Mouse (Mus musculus) kidney, adult 2 months (tissue): ENCODE measurements around the gene Ebf1. TPM values are rescaled to one million over a fixed set of nuclear protein-coding genes. Genes with fewer than 3 reads are reported as not detected.

ENCODE experiments used
- DNase-seq: peaks from one replicate; pipeline ENCODE4 v3.0.0; 2021
- H3K27ac ChIP-seq: fragments of 200-500 bp; 2 replicates; pipeline ENCODE4 v1.5.1; 2012; ENCODE audit warnings: low read depth, low read length, control low read depth, inconsistent platforms; ENCODE audit not compliant: insufficient read depth
- H3K27me3 ChIP-seq: fragments of 200-500 bp; replicated peaks from 2 replicates; pipeline ENCODE4 v1.6.1; 2012; ENCODE audit warnings: mild to moderate bottlenecking, moderate library complexity, low read length, inconsistent platforms; ENCODE audit not compliant: control insufficient read depth, insufficient read depth
- H3K36me3 ChIP-seq: fragments of 200-500 bp; 2 replicates; pipeline ENCODE4 v1.6.1; 2012; ENCODE audit warnings: mild to moderate bottlenecking, moderate library complexity, low read length, inconsistent platforms; ENCODE audit not compliant: control insufficient read depth, insufficient read depth
- H3K4me1 ChIP-seq: fragments of 200-500 bp; 2 replicates; pipeline ENCODE4 v1.6.1; 2011; ENCODE audit warnings: low read length; ENCODE audit not compliant: control insufficient read depth, insufficient read depth
- H3K4me3 ChIP-seq: fragments of 200-500 bp; 2 replicates; pipeline ENCODE4 v1.5.1; 2011; ENCODE audit warnings: mild to moderate bottlenecking, low read depth, low read length, control low read depth; ENCODE audit not compliant: insufficient read depth
- CTCF ChIP-seq: fragments of 200-500 bp; conservative IDR thresholded peaks from 2 replicates; pipeline ENCODE4 v1.5.1; 2011; ENCODE audit warnings: low read depth, mild to moderate bottlenecking, control low read depth, low read length, moderate library complexity, mixed read lengths; ENCODE audit not compliant: insufficient read depth, insufficient read length
- POLR2A ChIP-seq: fragments of 200-500 bp; IDR thresholded peaks from one replicate; pipeline ENCODE4 v1.6.1; 2011; ENCODE audit warnings: low read depth, low read length, control low read depth
- WGBS: fragments of 180-500 bp; shearing (Covaris S2); methylation state at CpG from one replicate; pipeline ENCODE4 v1.1.7; 2018; 5-methylcytosine and 5-hydroxymethylcytosine counted together
- polyA plus RNA-seq: library from polyadenylated mRNA; depleted of rRNA; stranded (reverse); fragments of >200 nt; gene quantifications from 2 replicates; pipeline ENCODE4 v1.2.3, GENCODE M21; 2012

The Ebf1 gene
- polyA plus RNA-seq, 1 experiment, result 12.2 TPM

- Histone ChIP-seq H3K27me3 (no peaks in the 10 kb centered on the region; the same call in 1 of the 2 replicates), H3K36me3 (no peaks in the 10 kb centered on the region), H3K27ac (no peak overlapping the region), H3K4me3 (no peak overlapping the region), H3K4me1 (no peaks in the 10 kb centered on the region)
- TF ChIP-seq CTCF, result no peak
- TF ChIP-seq POLR2A, result no peak
- peak; percentile 44 for DNase-seq
- 29% methylated on average over 2 of the region's 2 CpGs for WGBS
These were observed 24.4 kb downstream of the Ebf1 start for GRCm38 (mm10) chr11:44641496-44641895.

- TF ChIP-seq CTCF, result no peak
- TF ChIP-seq POLR2A, result no peak
- DNase-seq, result no peak
- H3K36me3 ChIP-seq, result no peaks in the 10 kb centered on the region
- H3K27ac ChIP-seq, result no peak overlapping the region
- no peaks in the 10 kb centered on the region for H3K4me1 ChIP-seq
- no peak overlapping the region for H3K4me3 ChIP-seq
- no peaks in the 10 kb centered on the region for H3K27me3 ChIP-seq
- 77% methylated on average over 8 of the region's 8 CpGs for WGBS
These were observed 37.4 kb downstream of the Ebf1 start for GRCm38 (mm10) chr11:44654340-44655019.

- H3K27me3 ChIP-seq, result no peaks in the 10 kb centered on the region
- no peak for DNase-seq
- no peak overlapping the region for H3K4me3 ChIP-seq
- WGBS, result 65% methylated on average over 5 of the region's 5 CpGs
- no peaks in the 10 kb centered on the region for H3K36me3 ChIP-seq
- TF ChIP-seq POLR2A (no peak), CTCF (no peak)
- no peak overlapping the region for H3K27ac ChIP-seq
- H3K4me1 ChIP-seq, result no peaks in the 10 kb centered on the region
These were observed 38.4 kb downstream of the Ebf1 start for GRCm38 (mm10) chr11:44655468-44655867.

- no peaks in the 10 kb centered on the region for H3K36me3 ChIP-seq
- no peak overlapping the region for H3K27ac ChIP-seq
- no peak for DNase-seq
- no peaks in the 10 kb centered on the region for H3K27me3 ChIP-seq
- H3K4me1 ChIP-seq, result no peaks in the 10 kb centered on the region
- no peak overlapping the region for H3K4me3 ChIP-seq
- no peak for TF ChIP-seq CTCF
- no peak for TF ChIP-seq POLR2A
These were observed 39.8 kb downstream of the Ebf1 start for GRCm38 (mm10) chr11:44656916-44657315.

GRCm38 (mm10) chr11:44657833-44658395, 40.8 kb downstream of the Ebf1 start:
- whole genome bisulfite sequencing, result 69% methylated on average over 6 of the region's 6 CpGs
- DNase-seq, result no peak
- H3K4me3 ChIP-seq, result no peak overlapping the region
- H3K27me3 ChIP-seq, result no peaks in the 10 kb centered on the region
- no peaks in the 10 kb centered on the region for H3K36me3 ChIP-seq
- no peaks in the 10 kb centered on the region for H3K4me1 ChIP-seq
- TF ChIP-seq CTCF, result no peak
- no peak for TF ChIP-seq POLR2A
- H3K27ac ChIP-seq, result no peak overlapping the region

- Histone ChIP-seq H3K27me3 (no peaks in the 10 kb centered on the region; the same call in 1 of the 2 replicates), H3K36me3 (no peaks in the 10 kb centered on the region), H3K27ac (no peak overlapping the region), H3K4me1 (no peaks in the 10 kb centered on the region), H3K4me3 (no peak overlapping the region)
- WGBS, result 80% methylated on average over 5 of the region's 5 CpGs
- TF ChIP-seq CTCF (no peak), POLR2A (no peak)
- no peak for DNase-seq
These were observed 44.8 kb downstream of the Ebf1 start for GRCm38 (mm10) chr11:44661875-44662274.

GRCm38 (mm10) chr11:44663609-44664141, 46.6 kb downstream of the Ebf1 start:
- TF ChIP-seq CTCF (no peak), POLR2A (no peak)
- H3K4me3 ChIP-seq, result no peak overlapping the region
- no peak overlapping the region; the same call in 1 of the 2 replicates for H3K27ac ChIP-seq
- no peak for DNase-seq
- no peaks in the 10 kb centered on the region; the same call in 1 of the 2 replicates for H3K27me3 ChIP-seq
- 60% methylated on average over 4 of the region's 4 CpGs for WGBS
- H3K4me1 ChIP-seq, result no peaks in the 10 kb centered on the region
- no peaks in the 10 kb centered on the region for H3K36me3 ChIP-seq
